Mouse (Mus musculus) telencephalon, adult 2 months (tissue): ENCODE measurements around the gene Zfp422.
"Not testable (repeated sequence)": the region's sequence is repeated elsewhere in the genome, so short reads cannot be mapped to it uniquely, and the experiment has no call there.

Experiments
- DNase-seq: peaks from one replicate; pipeline ENCODE4 v3.0.0-alpha.2; 2011; ENCODE audit warnings: low read depth, low spot score

The Zfp422 gene

GRCm38 (mm10) chr6:116649811-116650210 lies 21.0 kb upstream of the Zfp422 start:
- DNase-seq, result no peak

DNA sequence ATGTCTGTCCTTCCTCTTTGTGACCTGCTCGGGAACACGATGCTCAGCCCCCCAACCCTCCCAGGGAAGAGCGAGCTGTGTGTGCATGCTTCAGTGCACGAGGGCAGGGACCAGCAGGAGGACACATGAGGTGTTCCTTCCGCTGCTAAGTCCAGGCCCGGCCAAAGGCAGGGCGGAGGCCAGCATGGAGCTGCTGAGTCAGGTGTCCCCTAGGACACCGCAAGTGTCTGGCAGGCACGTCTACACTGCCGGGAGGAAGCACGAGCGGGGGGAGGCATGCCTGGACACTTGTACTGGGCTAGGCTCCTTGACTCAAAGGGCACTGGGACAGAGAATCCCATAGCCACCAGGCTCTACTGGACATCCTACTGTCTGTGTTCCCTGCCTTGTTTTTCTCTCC lies 19.0 kb upstream of the Zfp422 start:
- DNase-seq, result no peak

DNA sequence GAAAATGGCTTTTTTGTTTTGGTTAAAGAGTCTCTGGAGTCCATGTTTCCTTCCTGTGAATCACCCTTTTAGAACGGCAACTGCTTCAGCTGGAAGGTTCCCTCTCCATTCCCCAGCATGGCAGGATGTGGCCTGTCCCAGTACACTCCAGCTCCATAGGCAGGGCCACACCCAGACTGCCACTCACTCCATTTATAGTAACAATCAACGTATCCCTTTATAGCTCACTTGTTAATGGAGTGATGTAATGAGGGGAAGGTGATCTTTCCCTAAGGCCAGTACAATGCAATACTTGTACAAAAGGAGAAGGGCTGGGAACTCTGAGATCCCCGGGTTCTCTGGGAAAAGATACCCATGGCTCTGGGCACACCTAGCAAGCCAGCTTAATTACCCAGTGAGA lies 15.5 kb upstream of the Zfp422 start:
- no peak for DNase-seq

- DNase-seq, result no peak
Observed at GRCm38 (mm10) chr6:116643881-116644280, 15.1 kb upstream of the Zfp422 start.

DNA sequence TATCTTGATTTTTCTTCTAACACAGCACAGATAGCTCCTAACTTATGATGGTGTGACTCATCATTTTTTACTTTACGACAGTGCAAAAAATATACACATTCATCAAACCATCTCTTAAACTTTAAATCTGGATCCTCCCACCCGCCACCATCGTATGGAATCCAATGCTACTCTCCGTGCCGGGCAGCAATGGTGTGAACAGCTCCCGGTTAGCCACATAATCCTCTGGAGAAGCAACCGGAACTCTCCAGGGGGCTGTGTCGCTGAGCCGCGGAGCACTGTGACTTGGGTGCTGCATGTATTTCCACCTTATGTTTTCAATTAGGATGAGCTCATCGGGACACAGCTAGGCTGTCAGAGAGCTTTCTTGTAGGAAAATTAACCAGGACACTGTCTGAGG lies 14.1 kb upstream of the Zfp422 start:
- DNase-seq, result peak; percentile 77

DNA sequence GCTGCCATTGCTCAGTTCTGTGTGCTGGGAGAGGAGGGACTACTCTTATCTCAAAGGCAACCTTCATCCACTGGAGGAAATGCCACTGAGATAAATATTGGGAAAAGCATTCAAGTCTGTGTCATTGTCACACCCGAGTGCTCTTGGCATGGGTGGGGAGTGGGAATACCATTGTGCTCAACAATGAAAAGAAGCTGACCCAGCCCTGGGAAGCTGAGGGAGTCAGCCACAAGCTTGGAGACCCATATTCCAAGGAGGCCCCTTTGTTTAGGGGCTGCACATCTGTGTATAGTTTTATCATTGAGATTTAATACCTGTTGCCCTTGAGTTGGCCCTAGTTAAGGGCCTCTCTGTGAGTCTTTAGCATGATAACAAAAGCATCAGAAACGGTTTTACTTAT lies 10.9 kb upstream of the Zfp422 start:
- no peak for DNase-seq

DNA sequence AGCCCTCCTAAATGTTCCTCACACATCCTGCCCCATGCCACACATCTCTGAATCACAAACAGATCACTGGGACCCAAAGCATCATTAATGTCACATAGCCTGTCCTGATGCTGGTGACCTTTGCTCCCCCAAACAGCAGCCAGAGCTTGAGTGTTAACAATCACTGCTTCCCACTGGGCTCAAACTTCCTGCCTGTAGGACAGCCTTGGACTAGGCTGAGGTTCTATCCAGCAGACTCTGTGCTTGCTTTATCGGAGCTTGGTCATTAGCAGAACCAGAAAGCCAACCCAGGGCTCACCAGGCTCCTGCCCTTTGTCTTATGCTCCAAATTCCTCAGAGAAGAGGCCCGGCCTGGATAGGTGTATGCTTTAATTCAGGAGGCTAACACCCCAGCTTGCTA lies 10.1 kb upstream of the Zfp422 start:
- DNase-seq, result no peak

- no peak for DNase-seq
Observed at GRCm38 (mm10) chr6:116637496-116637895, 8.7 kb upstream of the Zfp422 start.

GRCm38 (mm10) chr6:116636581-116637235 lies 7.9 kb upstream of the Zfp422 start:
- DNase-seq, result no peak

DNA sequence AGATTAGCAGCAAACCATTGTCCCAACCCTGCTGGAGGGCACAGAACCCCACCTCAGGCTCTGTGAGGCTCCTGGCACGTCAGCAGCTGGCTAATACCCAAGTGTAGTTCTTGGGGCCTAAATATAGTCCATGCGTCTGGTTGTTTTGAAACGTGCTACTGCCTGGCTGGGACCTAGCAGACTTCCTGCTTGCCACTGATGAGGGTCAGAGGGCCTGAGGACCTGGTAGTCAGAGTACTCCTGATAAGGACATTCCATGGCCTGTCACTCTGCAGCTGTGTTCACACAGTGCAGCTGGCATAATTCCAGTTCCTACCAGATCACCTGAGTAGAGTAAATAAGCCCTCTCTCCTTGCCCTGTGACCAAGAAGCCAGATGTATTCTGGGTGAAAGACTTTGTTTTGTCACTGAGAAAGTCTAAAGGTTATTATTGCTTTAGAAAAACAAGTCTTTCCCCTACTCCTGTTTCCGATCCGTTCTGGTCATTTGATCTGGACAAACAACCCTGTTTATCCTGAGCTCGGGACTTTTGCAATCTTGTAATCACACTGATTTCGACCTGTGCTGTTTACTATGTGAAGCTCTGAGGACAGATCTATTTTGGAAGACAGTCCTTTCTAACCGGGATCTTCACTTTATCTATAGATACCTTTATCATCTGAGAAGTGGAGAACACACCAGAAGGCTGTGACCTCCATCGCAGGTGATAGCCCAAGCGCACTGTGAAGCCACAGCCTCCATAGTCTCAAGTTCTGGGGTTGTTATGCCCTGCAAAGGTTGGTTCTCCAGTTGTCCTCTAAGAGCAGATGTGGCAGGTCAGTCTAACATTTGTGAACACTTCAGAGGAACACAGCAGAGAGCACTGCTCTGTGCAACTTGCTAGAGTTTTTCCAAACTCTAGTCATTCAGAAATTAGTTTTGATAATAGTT lies 6.7 kb upstream of the Zfp422 start:
- DNase-seq, result no peak

DNA sequence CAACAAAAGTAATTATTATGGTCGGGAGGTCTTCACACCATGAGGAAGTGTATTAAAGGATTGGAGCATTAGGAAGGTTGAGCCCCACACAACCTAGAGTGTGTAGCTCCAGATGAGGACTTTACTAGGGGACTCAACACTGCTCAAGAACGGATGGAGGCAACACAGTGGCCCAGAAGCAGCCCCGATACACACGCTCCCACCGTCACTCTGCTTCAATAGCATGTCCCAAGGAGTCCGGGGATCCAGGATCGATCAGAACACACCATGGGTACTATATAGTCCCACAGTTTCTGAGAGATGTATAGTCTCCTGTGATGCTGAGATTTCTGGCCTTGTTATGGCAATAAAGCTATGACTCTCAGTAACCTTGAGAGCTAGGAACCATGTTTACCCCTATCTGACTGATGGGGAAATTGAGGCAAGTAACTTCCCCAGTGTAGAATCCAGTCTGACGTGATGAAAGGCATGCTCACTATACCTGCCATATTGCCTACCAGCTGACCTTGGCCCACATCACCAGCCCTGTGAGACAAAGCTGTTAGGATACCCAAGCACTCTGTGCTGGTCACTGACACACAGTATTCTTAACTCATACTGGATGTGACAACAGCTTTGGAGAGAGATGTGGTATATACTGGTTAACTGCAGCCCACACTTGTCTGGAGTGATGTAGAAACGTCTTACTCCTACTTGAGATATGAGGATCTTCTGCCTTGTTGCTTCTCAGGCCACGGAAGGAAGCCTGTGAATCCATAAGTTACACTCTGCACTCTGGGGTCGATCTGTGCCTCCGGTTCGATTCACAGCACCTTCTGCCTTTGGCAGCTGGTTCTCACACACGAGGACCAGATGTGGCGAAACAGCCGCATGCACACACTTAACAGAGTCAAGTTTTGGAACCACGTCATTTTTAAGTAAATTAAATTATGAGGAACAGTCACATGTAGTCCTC lies 5.2 kb upstream of the Zfp422 start:
- no peak for DNase-seq

GRCm38 (mm10) chr6:116632129-116632528 lies 3.3 kb upstream of the Zfp422 start:
- DNase-seq, result no peak

GRCm38 (mm10) chr6:116629766-116630165 lies 967 bp upstream of the Zfp422 start:
- DNase-seq, result no peak

DNA sequence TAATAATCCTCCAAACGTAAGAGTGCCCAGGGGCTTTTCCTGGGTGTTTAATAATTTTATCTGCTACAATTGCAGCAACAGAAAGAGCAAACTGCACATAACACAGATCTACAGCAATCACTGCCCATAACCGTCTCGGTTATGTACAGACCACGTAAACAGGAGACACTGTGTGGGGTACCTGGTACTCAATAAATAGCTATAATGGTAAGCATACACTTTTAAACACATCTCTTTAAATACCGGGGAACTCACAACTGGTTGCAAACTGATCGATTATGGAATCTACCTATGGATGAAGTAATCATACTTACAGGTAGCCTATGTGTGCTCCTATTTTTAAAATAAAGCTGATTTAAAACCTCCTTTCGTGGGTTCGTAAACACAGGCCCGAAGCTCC lies 704 bp downstream of the Zfp422 start:
- no peak for DNase-seq

GRCm38 (mm10) chr6:116626417-116626816 lies 2.4 kb downstream of the Zfp422 start:
- DNase-seq, result not testable (repeated sequence)

DNA sequence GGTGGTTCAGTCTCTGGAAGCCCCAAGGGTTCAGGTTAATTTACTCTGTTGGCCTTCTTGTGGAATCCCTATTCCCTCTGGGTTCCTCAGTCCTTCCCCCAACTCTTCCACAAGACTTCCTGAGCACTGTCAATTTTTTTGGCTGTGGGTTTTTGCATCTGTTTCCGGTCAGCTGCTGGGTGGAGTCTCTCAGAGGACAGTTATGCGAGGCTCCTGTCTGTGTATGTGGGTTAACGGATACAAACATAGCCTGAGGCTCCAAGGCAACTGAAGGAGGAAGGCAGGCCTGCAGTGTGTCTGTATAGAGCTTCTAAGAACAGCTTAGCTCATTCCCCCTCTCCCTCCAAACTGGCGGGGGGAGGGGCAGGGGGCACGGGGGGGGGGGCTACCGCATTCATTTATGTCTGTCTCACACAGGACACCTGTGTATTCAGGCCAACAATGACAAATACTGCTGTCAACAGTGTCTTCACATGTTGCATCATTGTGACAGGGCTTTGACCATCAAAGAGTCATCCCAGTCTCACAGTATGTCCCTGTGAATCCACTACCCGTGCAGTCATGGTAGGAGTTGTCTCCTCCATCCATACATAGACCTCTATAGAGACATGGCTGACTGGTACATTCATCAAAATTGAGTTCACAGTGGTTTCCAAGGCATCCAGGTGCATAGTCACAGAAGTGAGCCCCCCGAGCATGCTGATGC lies 7.3 kb downstream of the Zfp422 start:
- no peak for DNase-seq

DNA sequence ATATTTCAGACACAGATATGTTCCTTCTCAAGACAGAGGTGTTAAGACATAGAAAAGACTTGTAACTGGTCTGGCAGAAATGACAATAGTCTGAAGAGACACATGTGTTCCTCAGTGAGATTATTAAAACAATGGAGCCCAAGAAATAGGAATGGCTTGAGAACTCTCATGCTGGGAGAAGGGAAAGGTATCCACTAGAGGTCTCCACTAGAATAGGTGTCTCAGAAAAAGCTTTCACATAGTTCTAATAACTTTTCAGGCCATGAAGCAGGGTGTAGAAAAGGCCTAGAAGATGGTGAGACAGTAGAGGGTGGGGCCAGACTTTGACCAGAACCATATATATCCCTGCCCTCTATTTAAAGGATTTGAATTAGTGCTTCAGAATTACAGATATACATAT lies 10.7 kb downstream of the Zfp422 start:
- no peak for DNase-seq

DNA sequence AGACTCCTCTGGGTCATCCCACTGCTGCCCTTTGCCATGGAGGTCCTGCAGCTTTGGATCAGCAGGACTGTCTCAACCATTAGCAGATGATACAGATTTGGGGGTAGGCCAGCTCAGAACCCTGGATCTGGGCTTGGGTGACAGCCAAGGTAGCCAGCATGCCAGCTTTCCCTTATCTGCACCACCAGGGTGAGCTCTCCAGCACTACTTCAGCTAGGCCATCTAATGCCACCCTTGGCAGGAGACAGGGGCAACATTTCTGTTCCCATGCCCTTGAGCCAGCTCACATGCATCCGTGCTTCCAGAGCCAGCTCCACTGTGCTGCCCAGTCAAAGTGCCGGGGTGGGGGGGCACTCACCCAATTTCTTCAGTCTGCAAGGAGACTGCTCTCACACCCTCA lies 13.1 kb downstream of the Zfp422 start:
- DNase-seq, result no peak

DNA sequence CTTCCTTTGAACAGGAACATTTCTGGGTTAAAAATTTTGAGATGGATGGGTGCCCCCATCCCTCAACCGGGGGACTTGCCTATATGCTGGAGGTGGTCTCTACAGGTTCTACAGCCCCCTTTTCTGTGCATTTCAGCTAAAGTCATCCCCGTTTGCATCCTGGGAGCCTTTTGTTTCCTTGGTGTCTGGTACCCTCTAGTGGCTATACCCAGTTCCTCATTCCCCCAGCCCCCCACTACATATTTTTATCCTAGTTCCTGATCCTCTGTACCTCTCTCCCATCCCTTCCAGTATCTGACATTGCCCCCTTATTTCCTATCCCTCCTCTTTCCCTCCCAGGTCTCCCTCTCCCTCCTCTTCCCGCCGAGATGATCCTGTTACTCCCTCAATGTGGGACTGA lies 21.6 kb downstream of the Zfp422 start:
- DNase-seq, result no peak

DNA sequence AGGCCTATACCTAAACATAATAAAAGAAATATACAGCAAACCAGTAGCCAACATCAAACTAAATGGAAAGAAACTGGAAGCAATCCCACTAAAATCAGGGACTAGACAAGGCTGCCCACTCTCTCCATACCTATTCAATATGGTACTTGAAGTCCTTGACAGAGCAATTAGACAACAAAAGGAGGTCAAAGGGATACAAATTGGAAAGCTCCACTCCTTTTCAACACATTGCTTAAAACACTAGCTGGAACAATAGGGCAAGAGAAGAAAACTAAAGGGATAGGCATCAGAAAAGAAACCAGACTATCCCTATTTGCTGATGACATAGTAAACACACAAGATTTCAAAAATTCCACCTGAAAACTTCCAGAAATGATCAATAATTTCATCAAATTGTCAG lies 27.8 kb downstream of the Zfp422 start:
- DNase-seq, result not testable (repeated sequence)

DNA sequence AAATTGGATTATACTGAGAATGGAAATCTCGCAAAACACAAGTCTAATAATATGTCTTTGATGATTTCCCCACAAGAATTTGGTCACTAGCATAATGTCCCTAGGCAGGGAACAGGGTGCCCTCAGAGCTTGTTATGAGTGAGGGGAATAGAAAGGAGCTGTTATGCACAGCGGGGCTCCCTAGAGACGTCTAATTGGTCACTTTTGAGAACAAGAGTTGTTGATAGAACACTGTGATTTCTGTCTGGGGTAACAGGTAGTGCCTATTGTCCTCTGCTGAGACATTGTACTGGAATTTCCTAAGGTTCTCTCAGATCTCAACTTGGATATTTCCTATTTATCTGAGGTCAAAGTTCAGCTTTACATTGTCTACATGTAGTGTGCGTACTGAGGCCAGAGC lies 44.7 kb downstream of the Zfp422 start, which contains the start of gene Olfr215:
Gene Olfr215 (minus strand): TSS at position 101 of the 400 bp plus-strand sequence.
- no peak for DNase-seq
